Mouse (Mus musculus): ENCODE data around the gene Scgb1c1.
A peak's percentile ranks its signal among the peaks of the same experiment; 100 is the strongest.

The Scgb1c1 gene

GRCm38 (mm10) chr7:140844905-140845665 lies at the start of gene Scgb1c1:
Scgb1c1 (plus strand) TSS chr7:140845547.
- peak; percentile 90 to 93 for DNase-seq

- no peak for DNase-seq
These were observed 47.7 kb upstream of the Scgb1c1 start for GRCm38 (mm10) chr7:140797619-140798018.

GRCm38 (mm10) chr7:140798212-140798611 lies 47.1 kb upstream of the Scgb1c1 start:
- no peak for DNase-seq

GRCm38 (mm10) chr7:140802629-140803028 lies 42.7 kb upstream of the Scgb1c1 start:
- no peak for DNase-seq

GRCm38 (mm10) chr7:140805704-140806103 lies 39.6 kb upstream of the Scgb1c1 start:
- DNase-seq: peak; percentile 32 to 45

GRCm38 (mm10) chr7:140810496-140810895 lies 34.9 kb upstream of the Scgb1c1 start:
- DNase-seq: no peak

- DNase-seq: no peak
These were observed 33.6 kb upstream of the Scgb1c1 start for GRCm38 (mm10) chr7:140811714-140812113.

- no peak for DNase-seq
These were observed 32.5 kb upstream of the Scgb1c1 start for GRCm38 (mm10) chr7:140812850-140813249.

GRCm38 (mm10) chr7:140820173-140820572 lies 25.2 kb upstream of the Scgb1c1 start:
- no peak for DNase-seq

- no peak for DNase-seq
These were observed 24.1 kb upstream of the Scgb1c1 start for GRCm38 (mm10) chr7:140821305-140821652.

GRCm38 (mm10) chr7:140821653-140822329 lies 23.6 kb upstream of the Scgb1c1 start, which contains the start of gene Zfp941:
Zfp941 (minus strand) TSS chr7:140822178.
- peak in 1 of 2 experiments; percentile 21 for DNase-seq

GRCm38 (mm10) chr7:140822731-140823130 lies 22.6 kb upstream of the Scgb1c1 start:
- DNase-seq: no peak

GRCm38 (mm10) chr7:140828171-140828881 lies 17.0 kb upstream of the Scgb1c1 start:
- peak in 1 of 2 experiments; percentile 13 for DNase-seq

- DNase-seq: peak in 1 of 2 experiments; percentile 2
These were observed 13.9 kb upstream of the Scgb1c1 start for GRCm38 (mm10) chr7:140831447-140831846.

- DNase-seq: peak in 1 of 2 experiments; percentile 2
These were observed 12.0 kb upstream of the Scgb1c1 start for GRCm38 (mm10) chr7:140833341-140833740.

- peak; percentile 36 to 68 for DNase-seq
These were observed 10.2 kb upstream of the Scgb1c1 start, which contains the start of gene Urah for GRCm38 (mm10) chr7:140834968-140835757. Urah (plus strand) TSS chr7:140835018.

- DNase-seq: no peak
These were observed 9.6 kb upstream of the Scgb1c1 start for GRCm38 (mm10) chr7:140835758-140836087.

- DNase-seq: peak in 1 of 2 experiments; percentile 2
These were observed 8.9 kb upstream of the Scgb1c1 start for GRCm38 (mm10) chr7:140836243-140837115.

- DNase-seq: peak in 1 of 2 experiments; percentile 2
These were observed 5.8 kb upstream of the Scgb1c1 start for GRCm38 (mm10) chr7:140839556-140839955.

- no peak for DNase-seq
These were observed 4.3 kb upstream of the Scgb1c1 start for GRCm38 (mm10) chr7:140840750-140841735.

Measured in lung, postnatal 4 days (tissue).